Mouse (Mus musculus) adrenal gland, postnatal 36 days (tissue): ENCODE data around the gene Lrrc72. TPM values are rescaled to one million over a fixed set of nuclear protein-coding genes. Genes with fewer than 3 reads are reported as not detected.

Experiments used
- DNase-seq, 2 experiments: peaks; one replicate each; pipeline ENCODE4 v3.0.0; 2021; ENCODE audit warnings: mixed read lengths in 1 of 2
- total RNA-seq, 2 experiments: library from RNA; stranded (reverse); gene quantifications; 2 replicates each; pipeline ENCODE4 v1.2.3; 2021

Lrrc72 gene
- total RNA-seq, 2 experiments from 2014 or later, result not detected

- peak; percentile 4 to 33 for DNase-seq
Observed at GRCm38 (mm10) chr12:36189610-36190009, 63.6 kb downstream of the Lrrc72 start.

GRCm38 (mm10) chr12:36187081-36187480, 66.1 kb downstream of the Lrrc72 start:
- no peak for DNase-seq

GRCm38 (mm10) chr12:36182570-36182969, 70.6 kb downstream of the Lrrc72 start:
- peak in 1 of 2 experiments; percentile 18 for DNase-seq

- no peak for DNase-seq
Observed at GRCm38 (mm10) chr12:36177227-36177626, 76.0 kb downstream of the Lrrc72 start.

GRCm38 (mm10) chr12:36165299-36165698, 87.9 kb downstream of the Lrrc72 start:
- no peak for DNase-seq

- no peak for DNase-seq
Observed at GRCm38 (mm10) chr12:36164126-36164791, 88.9 kb downstream of the Lrrc72 start.

Other genes with a start within 250 kb of the Lrrc72 start
- 10 to 100 TPM in 1 of 2 experiments, 1 to 10 TPM in 1; 9.2 to 10.0 TPM for gene Tspan13, start 210.9 kb downstream of the Lrrc72 start, total RNA-seq
- 10 to 100 TPM; 27.9 to 43.6 TPM for gene Ankmy2, start 96.3 kb downstream of the Lrrc72 start, total RNA-seq
- 10 to 100 TPM; 19.0 to 28.3 TPM for gene Bzw2, start 95.3 kb downstream of the Lrrc72 start, total RNA-seq
- gene Sostdc1, start 60.7 kb upstream of the Lrrc72 start, total RNA-seq, result under 1 TPM; 0.49 to 0.83 TPM
- gene Ispd, start 128.1 kb upstream of the Lrrc72 start, total RNA-seq, result 10 to 100 TPM in 1 of 2 experiments, 1 to 10 TPM in 1; 7.8 to 10.1 TPM
- 1 to 10 TPM; 1.3 to 2.0 TPM for gene D630036H23Rik, start 128.8 kb upstream of the Lrrc72 start, total RNA-seq